Mouse (Mus musculus): ENCODE data around the gene Ints6. TPM values are rescaled to one million over a fixed set of nuclear protein-coding genes. Genes with fewer than 3 reads are reported as not detected.
"Not testable (repeated sequence)": the region's sequence is repeated elsewhere in the genome, so short reads cannot be mapped to it uniquely, and the experiment has no call there.

The Ints6 gene
- total RNA-seq, 2 experiments from 2014 or later, result 36.7 to 45.7 TPM

GRCm38 (mm10) chr14:62755095-62755640, 5.8 kb downstream of the Ints6 start:
- no peak for DNase-seq (ENCODE audit: low spot score in 2 of 2)

- no peak for DNase-seq (ENCODE audit: low spot score in 2 of 2)
Observed at GRCm38 (mm10) chr14:62751479-62751878, 9.5 kb downstream of the Ints6 start.

- DNase-seq (ENCODE audit: low spot score in 2 of 2), result no peak
Observed at GRCm38 (mm10) chr14:62735646-62736045, 25.3 kb downstream of the Ints6 start.

GRCm38 (mm10) chr14:62733666-62734065, 27.3 kb downstream of the Ints6 start:
- no peak for DNase-seq (ENCODE audit: low spot score in 2 of 2)

GRCm38 (mm10) chr14:62731902-62732301, 29.1 kb downstream of the Ints6 start:
- no peak for DNase-seq (ENCODE audit: low spot score in 2 of 2)

- no peak for DNase-seq (ENCODE audit: low spot score in 2 of 2)
Observed at GRCm38 (mm10) chr14:62724560-62724959, 36.4 kb downstream of the Ints6 start.

GRCm38 (mm10) chr14:62721625-62722024, 39.3 kb downstream of the Ints6 start:
- DNase-seq (ENCODE audit: low spot score in 2 of 2), result no peak

- DNase-seq (ENCODE audit: low spot score in 2 of 2), result peak in 1 of 2 experiments; percentile 57
Observed at GRCm38 (mm10) chr14:62718161-62718560, 42.8 kb downstream of the Ints6 start.

GRCm38 (mm10) chr14:62673646-62674045, 87.3 kb downstream of the Ints6 start:
- DNase-seq (ENCODE audit: low spot score in 2 of 2), result no peak

GRCm38 (mm10) chr14:62664976-62665673, 95.8 kb downstream of the Ints6 start:
- no peak for DNase-seq (ENCODE audit: low spot score in 2 of 2)

GRCm38 (mm10) chr14:62663367-62663766, 97.6 kb downstream of the Ints6 start, which contains the start of gene Serpine3:
Gene Serpine3 (plus strand): TSS chr14:62663667.
- no peak for DNase-seq (ENCODE audit: low spot score in 2 of 2)

GRCm38 (mm10) chr14:62662381-62662780, 98.6 kb downstream of the Ints6 start:
- DNase-seq (ENCODE audit: low spot score in 2 of 2), result no peak

GRCm38 (mm10) chr14:62657469-62657868, 103.5 kb downstream of the Ints6 start:
- DNase-seq (ENCODE audit: low spot score in 2 of 2), result no peak

- DNase-seq (ENCODE audit: low spot score in 2 of 2), result no peak
Observed at GRCm38 (mm10) chr14:62655996-62656395, 105.0 kb downstream of the Ints6 start.

- DNase-seq (ENCODE audit: low spot score in 2 of 2), result no peak
Observed at GRCm38 (mm10) chr14:62651771-62652170, 109.2 kb downstream of the Ints6 start.

- no peak for DNase-seq (ENCODE audit: low spot score in 2 of 2)
Observed at GRCm38 (mm10) chr14:62650376-62650775, 110.6 kb downstream of the Ints6 start.

- DNase-seq (ENCODE audit: low spot score in 2 of 2), result no peak
Observed at GRCm38 (mm10) chr14:62648405-62648804, 112.6 kb downstream of the Ints6 start.

- not testable (repeated sequence) for DNase-seq (ENCODE audit: low spot score in 2 of 2)
Observed at GRCm38 (mm10) chr14:62642368-62642767, 118.6 kb downstream of the Ints6 start.

- DNase-seq (ENCODE audit: low spot score in 2 of 2), result no peak
Observed at GRCm38 (mm10) chr14:62640396-62640795, 120.6 kb downstream of the Ints6 start.

- DNase-seq (ENCODE audit: low spot score in 2 of 2), result no peak
Observed at GRCm38 (mm10) chr14:62639551-62639950, 121.4 kb downstream of the Ints6 start.

- DNase-seq (ENCODE audit: low spot score in 2 of 2), result no peak
Observed at GRCm38 (mm10) chr14:62639111-62639510, 121.9 kb downstream of the Ints6 start.

GRCm38 (mm10) chr14:62638345-62638702, 122.6 kb downstream of the Ints6 start:
- peak in 1 of 2 experiments; percentile 10 for DNase-seq (ENCODE audit: low spot score in 2 of 2)
